Mouse (Mus musculus) left cerebral cortex, postnatal 4 days (tissue): ENCODE data around the gene Bdnf. TPM values are rescaled to one million over a fixed set of nuclear protein-coding genes. Genes with fewer than 3 reads are reported as not detected.

Source experiments
- DNase-seq: peaks from one replicate; pipeline ENCODE4 v3.0.0-alpha.2; 2022
- intact Hi-C: fragments of 180-260 bp; cut with DNase I; formaldehyde crosslinking; loops from one replicate; pipeline ENCODE4 v1.15.1; 2025
- total RNA-seq, 2 experiments: library from RNA; stranded (reverse); gene quantifications; 2 replicates each; pipeline ENCODE4 v1.2.3; 2021

Gene Bdnf
- total RNA-seq, 2 experiments from 2014 or later: 3.7 to 5.0 TPM

DNA sequence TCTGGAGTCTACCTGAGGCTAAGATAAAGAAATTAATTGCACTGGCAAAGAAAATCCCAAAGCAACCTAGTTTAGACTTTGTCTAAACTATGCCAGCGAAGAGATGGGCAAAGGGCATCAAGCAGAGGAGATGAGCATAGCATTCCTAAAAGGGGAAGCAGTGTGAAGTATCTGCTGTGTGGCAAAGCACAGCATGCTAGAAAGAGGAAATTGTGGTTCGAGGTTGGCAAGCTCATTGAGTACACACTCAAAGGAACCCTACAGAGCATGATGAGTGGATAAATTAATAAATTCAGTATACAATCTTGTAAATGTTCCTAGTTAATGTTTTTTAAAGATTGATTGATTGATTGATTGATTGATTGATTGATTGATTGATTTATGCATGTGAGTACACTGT lies 92.3 kb downstream of the Bdnf start:
- DNase-seq: no peak

DNA sequence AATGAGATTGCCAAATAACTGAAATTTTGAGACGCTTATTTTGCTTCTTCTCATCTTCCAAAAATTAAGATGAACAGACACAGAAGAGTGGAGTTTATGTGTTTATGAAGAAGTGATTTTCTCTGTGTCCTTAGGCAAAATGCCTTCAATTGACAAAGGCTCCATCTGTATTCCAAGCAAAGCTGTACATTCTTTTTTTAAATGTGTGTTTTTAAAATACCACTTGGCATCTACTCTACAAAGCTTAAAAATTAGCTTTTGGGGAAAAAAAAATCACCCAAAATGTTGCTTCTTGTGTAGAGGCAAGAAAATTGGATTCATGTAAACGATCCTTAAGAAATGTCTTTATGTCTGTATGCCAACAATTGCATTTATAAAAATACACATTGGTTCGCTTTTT lies 94.3 kb downstream of the Bdnf start:
- intact Hi-C loops: no loop called here
- DNase-seq: no peak

More for the DNA sequence above, 92.3 kb downstream of the Bdnf start:
- intact Hi-C loops: no loop called here

DNA sequence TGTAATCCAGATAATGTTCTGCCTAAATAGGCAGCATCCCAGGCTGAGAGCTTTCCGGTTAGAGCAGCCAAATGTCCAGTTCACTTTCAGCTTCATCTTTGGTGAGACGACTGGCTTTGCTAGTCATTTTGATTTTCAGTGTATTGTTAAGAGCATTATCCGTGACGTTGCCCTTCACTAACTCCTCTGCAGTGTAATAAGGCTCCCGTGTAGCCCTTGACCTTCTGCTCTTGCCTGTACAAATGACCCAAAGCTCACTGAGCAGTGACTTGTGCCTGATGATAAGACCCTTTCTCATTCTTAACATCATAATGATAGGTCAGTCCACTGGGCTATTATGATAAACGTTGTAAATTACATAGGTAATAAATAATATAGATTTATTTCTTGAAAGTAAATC lies 101.9 kb downstream of the Bdnf start:
- intact Hi-C loops: no loop called here

More for the DNA sequence above, 101.9 kb downstream of the Bdnf start:
- no peak for DNase-seq

Other genes starting within 250 kb of the Bdnf start
- gene Lin7c, start 216.2 kb downstream of the Bdnf start, total RNA-seq: 100 to 1,000 TPM; 230 to 234 TPM
- 10 to 100 TPM; 17.1 to 20.1 TPM for gene Lgr4, start 242.9 kb downstream of the Bdnf start, total RNA-seq